Mouse (Mus musculus) neural tube, embryonic 15.5 days (tissue): Measurements from ENCODE around the gene Trpt1. TPM values are rescaled to one million over a fixed set of nuclear protein-coding genes. Genes with fewer than 3 reads are reported as not detected.

Source experiments
- ATAC-seq: fragments of 200-750 bp; cut with Nextera tagmentation; 2 replicates; pipeline ENCODE4 v1.8.0; 2017; ENCODE audit warnings: mild to moderate bottlenecking, moderate TSS enrichment, moderate library complexity; ENCODE audit not compliant: low FRiP score
- H3K27ac ChIP-seq: fragments of 300-500 bp; sonication (generic); replicated peaks from 2 replicates; pipeline ENCODE4 v1.5.1; 2015; ENCODE audit warnings: mild to moderate bottlenecking, inconsistent platforms
- H3K27me3 ChIP-seq: fragments of 300-500 bp; sonication (generic); replicated peaks from 2 replicates; pipeline ENCODE4 v1.6.1; 2015; ENCODE audit warnings: inconsistent platforms
- H3K36me3 ChIP-seq: fragments of 300-500 bp; sonication (generic); 2 replicates; pipeline ENCODE4 v1.6.1; 2015; ENCODE audit warnings: inconsistent platforms
- H3K4me1 ChIP-seq: fragments of 300-500 bp; sonication (generic); 2 replicates; pipeline ENCODE4 v1.6.1; 2015; ENCODE audit warnings: inconsistent platforms
- H3K4me2 ChIP-seq: fragments of 300-500 bp; sonication (generic); 2 replicates; pipeline ENCODE4 v1.6.1; 2015; ENCODE audit warnings: inconsistent platforms, mild to moderate bottlenecking, moderate library complexity
- H3K4me3 ChIP-seq: fragments of 300-500 bp; sonication (generic); replicated peaks from 2 replicates; pipeline ENCODE4 v1.5.1; 2015; ENCODE audit warnings: mild to moderate bottlenecking, inconsistent platforms
- H3K9ac ChIP-seq: fragments of 300-500 bp; sonication (generic); replicated peaks from 2 replicates; pipeline ENCODE4 v1.6.1; 2015; ENCODE audit warnings: mild to moderate bottlenecking, inconsistent platforms
- H3K9me3 ChIP-seq: fragments of 300-500 bp; sonication (generic); replicated peaks from 2 replicates; pipeline ENCODE4 v1.6.1; 2016; ENCODE audit warnings: inconsistent platforms
- WGBS: fragments of 180-500 bp; shearing (Covaris S2); methylation state at CpG from one replicate; pipeline ENCODE4 v1.1.7; 2015; ENCODE audit warnings: mixed read lengths; 5-methylcytosine and 5-hydroxymethylcytosine counted together
- polyA plus RNA-seq: library from polyadenylated mRNA; unstranded; fragments of >200 nt; fragmentation: Nextera tagmentation; extraction: Ambion mirVana; gene quantifications from 2 replicates; pipeline ENCODE4 v1.2.1, GENCODE M21; 2015

The Trpt1 gene
- polyA plus RNA-seq, 1 experiment from 2014 or later, result 22.1 TPM

DNA sequence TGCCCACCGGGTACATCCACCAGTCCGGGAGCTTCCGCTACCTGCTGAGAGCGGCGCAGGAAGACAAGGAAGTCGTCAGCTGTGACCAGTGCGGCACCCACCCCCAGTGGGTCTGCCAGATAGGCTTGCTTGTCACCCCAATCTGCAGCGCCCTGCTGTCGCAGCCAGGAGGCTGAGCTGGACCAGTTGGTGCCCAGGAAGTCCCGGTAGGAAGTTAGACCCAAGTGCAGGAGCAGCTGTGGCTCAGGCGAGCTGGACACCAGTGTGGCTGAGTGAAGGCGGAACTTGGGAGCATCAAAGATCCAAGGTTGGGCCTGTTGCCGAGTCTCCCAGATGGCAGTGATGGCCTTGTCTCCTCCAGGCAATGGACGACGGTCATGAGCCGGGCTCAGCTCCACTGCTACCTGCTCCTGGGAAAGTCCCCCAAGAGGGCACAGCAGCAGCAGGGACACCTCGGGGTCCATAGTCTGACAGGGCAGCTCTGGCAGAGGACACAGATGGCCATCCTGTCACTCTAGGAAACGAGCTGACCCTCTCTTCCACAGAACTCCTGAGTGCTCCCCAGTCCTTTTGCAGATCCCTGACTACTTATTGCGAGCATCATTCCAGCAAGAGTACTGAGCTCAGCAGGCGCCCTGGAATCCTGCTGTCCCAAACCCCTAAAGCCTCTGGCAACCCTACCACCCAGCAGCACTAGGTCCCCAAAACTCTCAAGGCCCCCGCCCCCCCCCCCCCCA, 508 bp upstream of the Trpt1 start:
- peaks cover 18% of the 10 kb centered on the region for H3K36me3 ChIP-seq
- no peaks in the 10 kb centered on the region for H3K9me3 ChIP-seq
- H3K9ac ChIP-seq, result peak overlapping the region; percentile 78
- H3K4me3 ChIP-seq, result peak overlapping the region; percentile 65
- 49% methylated on average over 21 of the region's 21 CpGs for WGBS
- H3K4me2 ChIP-seq, result peak overlapping the region; percentile 90
- H3K4me1 ChIP-seq, result peaks cover 54% of the 10 kb centered on the region
- H3K27ac ChIP-seq, result peak overlapping the region; percentile 78
- H3K27me3 ChIP-seq, result no peaks in the 10 kb centered on the region
- ATAC-seq, result no peak; the same call in 1 of the 2 replicates

DNA sequence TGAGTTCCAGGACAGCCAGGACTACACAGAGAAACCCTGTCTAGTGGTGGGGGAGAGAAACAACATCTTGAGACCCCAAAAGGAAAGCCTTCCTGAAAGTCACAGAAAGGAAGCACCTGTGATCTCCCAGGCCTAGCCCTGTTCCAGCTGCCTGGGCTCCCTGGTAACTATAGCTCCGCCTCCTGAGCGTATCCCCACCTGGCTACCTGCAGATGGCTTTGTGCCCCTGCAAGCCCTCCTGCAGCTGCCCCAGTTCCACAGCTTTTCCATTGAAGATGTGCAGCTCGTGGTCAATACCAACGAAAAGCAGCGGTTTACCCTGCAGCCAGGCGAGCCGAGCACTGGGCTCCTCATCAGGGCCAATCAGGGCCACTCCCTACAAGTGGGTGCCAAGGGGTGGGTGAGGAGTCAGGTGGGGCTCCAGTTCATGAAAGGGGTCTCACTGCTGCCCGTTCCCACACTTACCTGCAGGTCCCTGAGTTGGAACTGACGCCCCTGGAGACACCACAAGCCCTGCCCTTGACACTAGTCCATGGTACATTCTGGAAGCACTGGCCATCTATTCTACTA, 1.9 kb downstream of the Trpt1 start:
- Histone ChIP-seq H3K4me2 (no peak overlapping the region), H3K9ac (no peak overlapping the region), H3K27ac (no peak overlapping the region), H3K4me3 (no peak overlapping the region), H3K4me1 (peaks cover 42% of the 10 kb centered on the region), H3K36me3 (peaks cover 19% of the 10 kb centered on the region), H3K27me3 (no peaks in the 10 kb centered on the region), H3K9me3 (no peaks in the 10 kb centered on the region)
- WGBS, result 81% methylated on average over 9 of the region's 9 CpGs
- no peak for ATAC-seq

DNA sequence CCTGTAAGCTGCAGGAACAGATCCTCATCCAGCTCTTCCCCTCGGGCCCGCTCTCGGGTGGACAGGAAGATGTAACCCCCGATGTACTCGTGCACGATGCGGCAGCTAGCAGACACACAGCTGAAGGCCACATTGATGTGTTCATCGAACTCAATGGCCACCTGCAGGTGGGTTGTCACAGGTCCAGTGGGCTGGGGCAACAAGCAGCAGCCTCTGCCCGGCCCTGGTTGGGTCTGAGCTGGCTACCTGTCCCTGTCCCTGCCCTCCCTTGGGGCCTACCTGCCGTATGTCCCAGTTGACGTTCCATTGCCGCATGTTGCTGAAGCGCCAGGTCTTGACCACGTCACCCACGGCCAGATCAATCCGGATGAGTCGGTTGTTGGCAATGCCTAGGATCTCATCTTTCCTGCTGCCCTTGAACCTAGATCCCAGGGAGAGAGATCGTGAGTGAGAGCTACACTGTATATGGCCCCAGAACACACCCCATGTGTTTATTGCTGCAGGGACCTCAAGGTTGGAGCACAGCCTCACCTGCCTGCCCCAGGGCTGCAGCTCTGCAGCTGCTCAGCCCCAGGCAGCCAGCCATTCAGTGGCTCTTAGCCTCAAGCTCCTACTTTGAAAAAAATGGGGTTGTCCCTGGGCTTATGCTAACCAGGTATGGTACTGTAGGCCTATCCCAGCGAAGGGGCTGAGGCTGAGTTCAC, 3.6 kb downstream of the Trpt1 start:
- Histone ChIP-seq H3K9me3 (no peaks in the 10 kb centered on the region), H3K4me1 (peaks cover 30% of the 10 kb centered on the region), H3K27me3 (no peaks in the 10 kb centered on the region), H3K4me2 (no peak overlapping the region), H3K36me3 (peaks cover 19% of the 10 kb centered on the region), H3K27ac (no peak overlapping the region), H3K9ac (no peak overlapping the region), H3K4me3 (no peak overlapping the region)
- ATAC-seq, result no peak
- 95% methylated on average over 19 of the region's 19 CpGs for WGBS

DNA sequence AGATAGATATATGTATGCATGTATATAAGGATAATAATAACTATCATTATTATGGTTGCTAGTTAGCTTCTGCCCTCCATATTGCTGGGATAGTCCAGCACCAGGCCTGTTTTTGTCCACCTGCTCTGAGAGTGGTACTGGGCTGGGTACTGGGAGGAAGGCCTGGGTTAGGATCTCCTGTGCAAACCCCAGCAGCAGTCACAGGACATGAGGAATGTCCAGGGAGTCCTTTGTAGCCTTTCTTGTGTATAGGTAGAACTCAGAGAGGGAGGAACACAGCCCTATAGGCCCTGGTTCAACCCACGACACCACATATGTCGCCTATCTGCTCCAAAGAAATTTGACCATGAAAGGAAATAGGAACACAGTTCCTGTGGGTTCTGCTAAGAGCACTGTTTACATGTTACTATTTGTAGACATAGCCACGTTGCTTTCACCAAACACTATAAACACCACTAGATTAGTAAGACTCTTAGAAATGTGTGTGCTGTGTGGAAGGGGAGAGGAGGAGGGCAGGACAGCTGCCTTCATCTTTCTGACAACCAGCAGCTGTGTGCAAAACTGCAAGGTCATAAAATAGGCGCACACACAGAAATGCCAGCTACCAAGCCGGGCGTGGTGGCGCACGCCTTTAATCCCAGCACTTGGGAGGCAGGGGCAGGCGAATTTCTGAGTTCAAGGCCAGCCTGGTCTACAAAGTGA, 11.1 kb downstream of the Trpt1 start:
- Histone ChIP-seq H3K9me3 (no peaks in the 10 kb centered on the region), H3K4me1 (no peaks in the 10 kb centered on the region), H3K9ac (no peak overlapping the region), H3K27ac (no peak overlapping the region), H3K27me3 (no peaks in the 10 kb centered on the region), H3K4me2 (no peak overlapping the region), H3K36me3 (no peaks in the 10 kb centered on the region), H3K4me3 (no peak overlapping the region)
- WGBS, result 88% methylated on average over 9 of the region's 9 CpGs
- no peak for ATAC-seq

DNA sequence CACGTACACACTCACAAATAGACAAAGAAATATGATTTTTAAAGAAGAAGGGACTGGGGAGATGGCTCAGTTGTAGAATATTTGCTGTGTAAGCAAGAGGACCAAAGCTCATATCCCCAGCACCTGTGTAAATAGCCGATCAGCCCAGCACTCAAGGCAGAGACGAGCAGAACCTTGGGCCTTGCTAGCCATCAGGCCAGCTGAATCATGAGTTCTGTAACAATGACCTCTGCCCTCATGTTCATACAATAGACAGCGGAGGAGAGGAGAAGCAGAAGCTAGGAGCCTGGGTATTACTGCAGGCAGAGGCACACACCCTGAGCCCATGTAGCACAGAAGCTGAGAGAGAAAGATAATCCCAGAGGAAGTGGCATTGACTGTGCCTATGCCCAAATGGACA, 16.5 kb downstream of the Trpt1 start:
- Histone ChIP-seq H3K4me2 (no peak overlapping the region), H3K4me1 (no peaks in the 10 kb centered on the region), H3K27ac (no peak overlapping the region), H3K9me3 (no peaks in the 10 kb centered on the region), H3K27me3 (no peaks in the 10 kb centered on the region), H3K4me3 (no peak overlapping the region), H3K36me3 (0 out of 2 replicates have a peak, but pooled peaks cover 6% of the 10 kb centered on the region), H3K9ac (no peak overlapping the region)
- 77% methylated on average over 4 of the region's 4 CpGs for WGBS
- no peak for ATAC-seq

DNA sequence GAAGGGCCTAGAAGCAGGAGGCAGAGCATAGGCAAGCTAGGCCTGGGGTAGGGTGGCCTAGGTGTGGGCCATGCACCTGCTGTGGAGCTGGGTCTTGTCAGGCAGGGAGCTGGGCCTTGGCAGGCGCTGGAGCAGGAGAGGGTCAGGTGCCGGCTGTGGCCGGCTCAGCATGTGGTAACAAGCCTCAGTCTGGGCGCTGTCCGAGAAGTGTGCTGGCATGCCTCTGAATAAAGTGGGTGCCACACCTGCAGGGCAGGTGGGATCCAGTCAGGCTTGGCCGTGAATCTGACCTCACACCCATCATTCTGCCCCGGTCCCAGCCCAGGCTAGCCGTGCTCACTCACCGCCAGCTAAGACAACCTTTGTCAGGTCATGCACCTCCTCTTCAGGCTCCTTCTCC, 18.1 kb downstream of the Trpt1 start:
- H3K36me3 ChIP-seq, result peaks cover 14% of the 10 kb centered on the region
- H3K27me3 ChIP-seq, result no peaks in the 10 kb centered on the region
- no peak overlapping the region for H3K27ac ChIP-seq
- H3K9me3 ChIP-seq, result no peaks in the 10 kb centered on the region
- WGBS, result 86% methylated on average over 9 of the region's 9 CpGs
- H3K4me3 ChIP-seq, result no peak overlapping the region
- no peak overlapping the region for H3K4me2 ChIP-seq
- no peak overlapping the region for H3K9ac ChIP-seq
- no peaks in the 10 kb centered on the region for H3K4me1 ChIP-seq
- no peak for ATAC-seq

DNA sequence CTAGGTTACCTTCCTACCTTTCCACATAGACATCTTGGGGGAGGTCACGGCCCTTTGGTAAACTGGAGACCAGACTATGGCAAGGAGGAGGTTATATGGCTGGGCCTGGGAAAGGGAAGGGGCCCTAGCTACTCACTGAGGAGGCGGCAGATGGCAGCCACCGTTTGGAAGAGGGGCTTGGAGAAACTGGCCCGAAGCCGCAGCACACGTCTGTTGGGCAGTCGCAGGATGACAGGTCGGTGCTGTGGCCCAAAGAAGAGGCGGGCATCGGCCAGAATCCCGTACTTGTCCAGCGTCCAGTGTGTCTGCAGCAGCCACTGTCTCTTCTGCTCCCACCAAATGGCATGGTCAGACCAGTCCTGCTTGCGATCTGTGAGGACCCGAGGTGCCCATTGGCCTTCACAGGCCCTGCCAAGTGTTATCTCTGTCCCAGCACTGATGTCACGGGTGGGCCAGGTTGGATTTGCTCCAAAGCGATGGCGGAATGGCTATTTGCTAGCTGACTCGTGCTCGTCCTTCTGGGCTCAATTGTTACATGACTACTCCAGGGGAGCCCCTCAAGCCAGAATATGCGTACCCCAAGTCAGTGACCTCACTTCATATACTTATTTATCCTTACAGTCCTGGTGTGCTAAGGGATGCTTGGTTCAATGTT, 18.7 kb downstream of the Trpt1 start:
- Histone ChIP-seq H3K27ac (no peak overlapping the region), H3K4me3 (no peak overlapping the region), H3K9me3 (no peaks in the 10 kb centered on the region), H3K27me3 (no peaks in the 10 kb centered on the region), H3K9ac (no peak overlapping the region), H3K36me3 (peaks cover 20% of the 10 kb centered on the region), H3K4me2 (no peak overlapping the region), H3K4me1 (no peaks in the 10 kb centered on the region)
- ATAC-seq, result no peak
- WGBS, result 93% methylated on average over 20 of the region's 20 CpGs

DNA sequence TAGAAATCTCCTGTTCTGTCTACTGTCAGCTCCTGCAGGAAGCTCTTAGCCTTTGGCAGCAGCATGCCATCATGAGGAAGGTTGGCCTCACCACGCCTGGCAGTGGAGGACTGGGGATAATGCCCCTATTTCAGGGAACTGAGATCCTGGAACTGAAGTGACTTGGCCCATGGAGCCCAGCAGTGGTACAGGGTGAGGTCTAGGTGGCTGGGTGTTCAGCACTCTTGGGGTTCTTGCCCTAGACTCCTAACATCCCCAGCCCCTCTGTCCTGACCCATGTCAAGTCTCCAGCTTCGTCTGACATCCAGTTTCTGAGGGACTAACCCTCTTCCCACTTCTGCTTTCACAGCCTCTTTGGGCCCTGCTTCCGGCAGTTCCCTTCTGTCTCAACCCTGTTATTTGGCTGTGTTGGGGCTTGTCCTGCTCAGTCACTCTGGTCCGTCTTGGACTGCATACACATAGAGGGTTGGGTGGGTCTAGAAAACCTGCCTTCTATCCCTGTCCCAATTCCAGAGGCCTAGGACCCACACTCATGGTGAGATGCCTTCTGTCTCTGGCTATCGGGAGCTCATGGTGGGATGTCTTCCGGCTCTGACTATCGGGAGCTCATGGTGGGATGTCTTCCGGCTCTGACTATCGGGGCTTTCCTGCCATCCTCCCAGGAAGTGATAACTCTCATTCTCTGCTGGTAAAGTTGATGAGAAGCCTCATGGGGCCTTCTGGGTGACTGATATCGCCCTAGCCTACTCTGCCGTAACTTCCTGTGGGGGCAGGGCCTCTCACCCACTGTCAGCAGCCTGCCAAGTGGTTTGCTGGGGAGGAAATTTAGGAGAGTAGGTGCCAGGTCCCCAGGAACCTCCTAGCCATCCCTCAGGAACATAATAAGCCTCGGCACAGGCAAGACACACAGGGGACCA, 21.9 kb downstream of the Trpt1 start:
- Histone ChIP-seq H3K27me3 (no peaks in the 10 kb centered on the region), H3K27ac (no peak overlapping the region), H3K4me3 (no peak overlapping the region), H3K9me3 (no peaks in the 10 kb centered on the region), H3K9ac (no peak overlapping the region), H3K4me2 (no peak overlapping the region), H3K36me3 (peaks cover 52% of the 10 kb centered on the region), H3K4me1 (no peaks in the 10 kb centered on the region)
- ATAC-seq, result no peak
- 80% methylated on average over 12 of the region's 12 CpGs for WGBS

DNA sequence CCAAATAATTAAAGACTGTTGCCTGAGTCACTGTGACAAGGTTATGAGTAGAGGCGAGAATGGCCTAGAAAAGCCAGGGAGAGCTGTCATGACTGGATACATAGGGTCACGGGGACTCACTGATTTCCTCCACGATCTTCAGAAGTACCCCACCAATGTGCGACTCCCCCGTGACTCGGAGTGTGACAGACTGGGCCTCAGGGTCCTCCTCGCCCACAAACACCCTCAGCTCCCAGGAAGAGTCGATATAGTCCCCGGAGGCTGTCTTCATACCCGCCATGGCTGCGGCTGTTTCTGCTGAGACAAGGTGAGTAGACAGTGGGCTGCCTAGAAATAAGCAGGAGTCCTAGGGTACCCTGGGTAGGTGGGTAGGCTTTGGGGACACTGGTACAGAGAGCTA, 22.6 kb downstream of the Trpt1 start:
- WGBS, result 94% methylated on average over 11 of the region's 11 CpGs
- Histone ChIP-seq H3K36me3 (peaks cover 58% of the 10 kb centered on the region), H3K9me3 (no peaks in the 10 kb centered on the region), H3K9ac (no peak overlapping the region), H3K4me2 (no peak overlapping the region), H3K4me3 (no peak overlapping the region), H3K27ac (no peak overlapping the region), H3K4me1 (no peaks in the 10 kb centered on the region), H3K27me3 (no peaks in the 10 kb centered on the region)
- ATAC-seq, result no peak

DNA sequence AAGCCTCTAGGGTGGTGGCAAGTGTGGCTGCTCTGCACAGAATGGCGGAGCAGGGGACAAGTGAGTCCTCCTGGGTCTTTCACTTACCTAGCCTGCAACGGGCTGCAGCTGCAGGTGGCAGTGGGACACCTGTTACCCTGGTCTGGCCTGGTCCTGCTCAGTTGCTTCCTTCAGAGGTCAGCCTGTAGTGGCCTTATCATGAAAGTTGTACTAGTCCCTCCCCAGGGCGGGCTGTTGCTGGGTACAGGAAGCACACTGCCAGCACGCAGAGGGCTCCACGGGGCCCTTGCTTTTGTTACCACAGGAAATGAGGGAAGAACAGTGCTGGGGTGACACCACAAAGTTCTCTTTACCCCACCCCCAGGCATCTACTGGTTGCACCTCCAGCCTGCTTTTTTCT, 23.3 kb downstream of the Trpt1 start, which contains the start of gene Fermt3:
Gene Fermt3 (minus strand): TSS at position 279 of the 400 bp plus-strand sequence.
- 85% methylated on average over 5 of the region's 5 CpGs for WGBS
- Histone ChIP-seq H3K4me2 (no peak within 1 kb of the TSS), H3K36me3 (peaks cover 59% of the 10 kb centered on the region), H3K4me1 (no peaks in the 10 kb centered on the region), H3K9me3 (no peaks in the 10 kb centered on the region), H3K9ac (no peak within 1 kb of the TSS), H3K27me3 (no peaks in the 10 kb centered on the region), H3K27ac (no peak within 1 kb of the TSS), H3K4me3 (no peak within 1 kb of the TSS)
- ATAC-seq, result no peak
